Mouse (Mus musculus): ENCODE measurements around the gene Pde4dip. TPM values are rescaled to one million over a fixed set of nuclear protein-coding genes. Genes with fewer than 3 reads are reported as not detected.

Gene Pde4dip
- total RNA-seq, 2 experiments from 2014 or later: 4.8 to 6.7 TPM

DNA sequence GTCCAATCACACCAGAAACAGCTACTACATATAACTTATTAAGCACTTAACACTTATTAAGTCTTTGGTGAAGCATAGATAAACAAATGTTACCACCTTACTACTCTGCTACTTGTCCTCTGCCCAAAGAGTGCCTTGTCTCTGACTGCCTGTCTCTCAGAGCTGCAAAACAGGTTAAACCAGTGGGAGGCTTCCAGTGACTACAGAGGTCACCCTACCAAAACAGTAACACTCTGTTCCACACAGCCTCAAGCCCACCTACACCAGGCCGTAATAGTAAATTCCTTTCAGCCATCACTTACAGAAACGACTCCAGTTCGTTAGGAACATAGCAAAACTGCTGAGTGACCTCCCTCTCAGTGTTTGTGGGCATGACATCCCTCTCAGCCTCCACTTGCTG lies 84.8 kb downstream of the Pde4dip start:
- ATAC-seq (replicated peaks; ENCODE audit: poor library complexity): no peak

DNA sequence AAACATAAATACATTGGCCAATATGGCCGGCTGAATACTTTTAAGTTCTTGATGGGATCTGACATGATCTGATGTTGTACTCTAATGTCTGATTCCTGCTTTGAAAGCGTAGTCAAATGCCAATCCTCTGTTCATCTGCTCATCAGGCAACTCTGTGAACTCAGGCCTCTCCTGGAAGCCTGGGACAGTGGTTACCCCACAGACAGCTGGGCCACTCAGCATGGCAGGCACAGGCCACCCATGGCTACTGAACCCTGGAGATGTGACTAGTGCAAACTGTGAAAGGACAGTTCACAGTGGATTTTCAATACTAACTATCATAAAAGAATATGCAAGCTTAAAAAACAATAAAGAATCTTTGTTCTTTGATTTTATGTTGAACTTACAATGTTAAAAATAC lies 85.6 kb downstream of the Pde4dip start:
- ATAC-seq (replicated peaks; ENCODE audit: poor library complexity): no peak

DNA sequence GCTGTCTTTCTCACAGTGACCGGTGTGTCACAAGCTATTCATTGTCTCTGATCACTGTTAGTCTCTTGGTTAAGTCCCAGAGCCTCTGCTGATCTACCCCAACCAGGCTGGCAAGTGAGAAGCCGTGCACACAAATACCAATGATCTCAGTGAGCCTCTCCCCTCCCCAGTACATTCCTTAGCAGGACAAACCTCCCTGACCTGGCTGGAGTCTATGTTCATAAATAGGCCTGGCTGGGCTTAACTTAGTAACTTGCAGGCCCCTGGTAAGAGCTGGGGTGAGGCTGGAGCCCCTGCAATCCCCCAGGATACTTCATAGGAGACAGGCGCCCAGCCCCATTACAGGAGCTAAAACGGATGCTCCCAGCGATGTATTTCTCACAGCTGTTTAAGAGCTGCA lies 86.2 kb downstream of the Pde4dip start:
- ATAC-seq (replicated peaks; ENCODE audit: poor library complexity): no peak

DNA sequence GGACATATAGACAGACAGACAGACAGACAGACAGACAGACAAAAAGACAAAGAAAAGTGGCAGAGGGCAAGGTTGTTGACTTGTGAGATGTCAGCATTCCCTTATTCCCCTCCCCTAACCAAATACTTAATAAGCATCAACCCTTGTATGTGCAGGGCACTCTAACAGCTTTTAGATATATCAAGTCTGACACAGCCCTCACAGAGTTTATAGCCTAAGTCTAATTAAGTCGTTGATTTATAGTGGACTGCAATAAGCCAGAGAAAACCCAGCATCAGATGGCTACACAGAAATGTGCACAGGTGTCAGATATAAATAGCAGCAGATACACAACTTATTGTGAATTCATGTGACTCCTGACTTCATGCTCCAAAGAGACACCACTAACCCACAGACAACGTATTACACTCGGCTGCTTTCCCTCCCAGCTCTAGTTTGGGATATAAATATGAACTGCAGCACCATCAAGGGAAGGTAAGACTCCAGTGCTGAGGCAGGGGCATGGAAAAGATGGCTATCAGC lies 87.3 kb downstream of the Pde4dip start:
- ATAC-seq (replicated peaks; ENCODE audit: poor library complexity): no peak

DNA sequence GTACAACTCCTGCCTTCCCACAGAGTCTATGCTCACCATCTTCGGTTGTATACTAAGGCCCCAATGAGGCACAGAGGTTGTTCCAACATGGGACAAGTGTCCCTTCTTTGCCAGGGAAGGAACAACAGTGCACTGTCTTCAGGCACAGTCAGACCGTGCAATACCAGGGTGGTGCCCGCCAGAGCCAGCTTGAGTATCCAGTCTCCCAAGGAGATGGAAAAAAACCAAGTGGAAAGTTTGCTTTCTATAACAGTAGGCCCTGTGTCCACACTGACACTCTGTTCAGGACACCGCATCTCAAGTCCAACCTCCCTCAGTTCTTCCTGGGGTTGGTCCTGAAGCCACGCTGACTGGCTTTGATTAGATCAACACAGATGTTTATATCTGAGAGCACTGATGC lies 87.8 kb downstream of the Pde4dip start:
- no peak for ATAC-seq (replicated peaks; ENCODE audit: poor library complexity)

DNA sequence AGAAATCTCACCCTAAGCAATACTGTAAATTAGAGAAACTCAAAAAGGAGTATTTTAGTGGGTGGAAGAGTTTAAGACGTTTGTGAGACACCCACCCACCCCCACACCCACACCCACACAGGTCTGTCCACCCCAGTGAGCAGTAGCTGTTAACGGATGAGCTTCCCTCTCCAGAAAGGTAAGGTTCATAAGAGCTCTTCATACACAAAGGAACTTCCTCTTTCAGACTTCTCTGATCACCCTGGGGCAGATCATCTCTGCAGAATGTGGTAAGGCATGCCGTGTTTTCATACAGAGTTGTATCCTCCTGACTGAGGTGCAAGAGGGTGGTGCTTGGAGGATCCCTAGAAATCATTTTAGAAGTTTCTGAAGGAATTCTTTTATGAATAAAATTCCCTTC lies 88.5 kb downstream of the Pde4dip start:
- peak; percentile 60 for ATAC-seq (replicated peaks; ENCODE audit: poor library complexity)

DNA sequence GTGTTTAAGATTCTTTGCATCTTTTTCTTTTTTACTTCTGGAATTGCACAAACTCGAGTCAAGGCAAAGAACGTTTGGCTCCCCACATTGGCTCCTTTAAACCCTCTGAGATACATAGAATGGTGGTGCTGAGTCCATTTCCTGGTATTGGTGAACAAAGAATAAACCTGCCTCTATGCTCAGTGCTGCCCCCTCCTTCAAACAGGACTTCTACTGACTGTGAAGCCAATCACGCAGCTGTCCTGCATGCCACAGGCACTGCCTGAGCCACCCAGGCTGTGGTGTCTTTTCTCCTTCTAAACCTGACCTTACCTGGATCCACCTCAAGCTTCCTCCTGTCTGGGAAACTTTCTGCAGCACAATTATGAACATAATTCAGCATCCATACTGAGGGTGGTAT lies 89.2 kb downstream of the Pde4dip start:
- no peak; the same call in 1 of the 2 replicates for ATAC-seq (replicated peaks; ENCODE audit: poor library complexity)

DNA sequence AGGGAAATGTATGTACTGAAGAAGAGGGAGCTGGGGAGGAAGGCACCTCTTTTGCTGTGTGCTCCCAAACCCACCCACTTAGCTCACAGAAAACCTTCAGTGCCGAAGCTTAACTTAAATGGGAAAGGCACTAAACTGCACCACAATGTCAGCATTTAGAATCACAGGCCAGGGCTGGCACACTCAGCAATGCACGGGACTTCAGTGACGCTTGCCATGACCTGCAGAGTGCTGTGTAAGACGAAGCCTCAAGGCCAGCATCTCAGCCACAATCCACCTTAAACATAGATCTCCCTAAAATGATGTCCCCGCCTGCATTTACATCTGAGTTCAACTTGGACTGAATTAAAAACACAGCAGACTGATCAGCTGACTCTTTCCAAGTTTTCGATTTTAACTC lies 91.1 kb downstream of the Pde4dip start:
- ATAC-seq (replicated peaks; ENCODE audit: poor library complexity): no peak

DNA sequence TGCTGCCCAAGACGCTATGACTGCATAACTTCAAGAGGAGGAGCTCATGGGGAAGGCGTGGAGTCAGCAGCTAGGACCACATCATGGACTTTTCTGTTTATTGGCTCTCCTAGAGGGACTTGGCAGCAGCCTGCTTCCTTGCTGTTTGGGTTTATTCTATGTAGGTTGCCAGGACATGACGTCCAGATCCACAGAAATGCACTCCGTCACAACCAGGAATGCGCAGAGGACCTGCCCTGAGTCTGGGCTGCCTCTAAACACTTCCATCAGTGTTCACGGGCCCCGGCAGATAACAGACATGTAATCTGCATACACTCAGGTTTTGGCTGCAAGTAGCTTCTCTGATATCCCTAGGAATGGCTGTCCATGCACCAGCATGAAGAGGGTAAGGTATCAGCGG lies 94.5 kb downstream of the Pde4dip start:
- ATAC-seq (replicated peaks; ENCODE audit: poor library complexity): no peak

DNA sequence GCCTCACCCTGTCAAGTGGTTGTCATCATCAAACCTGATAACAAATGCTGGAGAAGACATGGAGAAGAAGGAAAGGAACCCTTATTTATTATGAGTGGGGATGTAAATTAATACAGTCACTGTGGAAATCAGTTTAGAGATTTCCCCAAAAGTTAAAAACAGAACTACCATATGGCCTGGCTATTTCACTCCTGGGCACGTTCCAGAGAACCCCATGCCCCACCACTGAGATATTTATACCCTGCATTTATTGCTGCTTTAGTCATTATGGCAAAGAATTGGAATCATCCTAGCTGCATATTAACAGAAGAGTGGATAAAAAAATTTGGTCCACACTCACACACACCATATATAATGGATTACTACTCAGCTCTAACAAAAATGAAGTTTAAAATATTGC lies 98.4 kb downstream of the Pde4dip start:
- no peak for ATAC-seq (replicated peaks; ENCODE audit: poor library complexity)

DNA sequence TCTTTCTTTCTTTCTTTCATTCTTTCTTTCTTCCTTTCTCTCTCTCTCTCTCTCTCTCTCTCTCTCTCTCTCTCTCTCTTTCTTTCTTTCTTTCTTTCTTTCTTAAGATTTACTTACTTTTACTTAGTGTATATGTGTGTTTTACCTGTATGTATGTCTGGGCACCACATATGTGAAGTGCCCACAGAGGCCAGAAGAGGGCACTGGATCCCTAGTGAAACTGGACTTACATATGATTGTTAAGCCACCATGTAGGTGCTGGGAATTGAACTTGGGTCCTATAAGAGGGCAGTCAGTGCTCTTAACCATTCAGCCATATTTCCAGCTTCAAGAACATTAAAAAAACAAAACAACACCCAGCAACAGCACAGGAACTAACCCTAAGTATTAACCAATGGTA lies 99.2 kb downstream of the Pde4dip start:
- ATAC-seq (replicated peaks; ENCODE audit: poor library complexity): no peak

DNA sequence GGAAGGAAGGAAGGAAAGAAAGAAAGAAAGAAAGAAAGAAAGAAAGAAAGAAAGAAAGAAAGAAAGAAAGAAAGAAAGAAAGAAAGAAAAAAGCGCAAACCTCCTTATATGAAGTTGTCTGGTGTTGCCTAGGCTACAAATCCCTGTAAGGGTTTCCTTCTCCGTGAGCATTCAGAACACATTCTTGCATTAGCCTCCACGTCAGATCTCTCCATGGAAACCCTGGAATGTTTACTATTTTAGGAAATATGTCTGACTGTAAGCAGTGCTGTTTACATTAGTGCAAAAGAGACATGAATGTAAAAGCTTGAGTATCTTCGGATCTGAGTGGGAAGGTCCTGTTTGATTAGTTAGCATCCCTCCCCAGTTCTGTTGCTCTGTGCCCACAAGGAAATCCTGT lies 112.3 kb downstream of the Pde4dip start:
- no peak for ATAC-seq (replicated peaks; ENCODE audit: poor library complexity)

DNA sequence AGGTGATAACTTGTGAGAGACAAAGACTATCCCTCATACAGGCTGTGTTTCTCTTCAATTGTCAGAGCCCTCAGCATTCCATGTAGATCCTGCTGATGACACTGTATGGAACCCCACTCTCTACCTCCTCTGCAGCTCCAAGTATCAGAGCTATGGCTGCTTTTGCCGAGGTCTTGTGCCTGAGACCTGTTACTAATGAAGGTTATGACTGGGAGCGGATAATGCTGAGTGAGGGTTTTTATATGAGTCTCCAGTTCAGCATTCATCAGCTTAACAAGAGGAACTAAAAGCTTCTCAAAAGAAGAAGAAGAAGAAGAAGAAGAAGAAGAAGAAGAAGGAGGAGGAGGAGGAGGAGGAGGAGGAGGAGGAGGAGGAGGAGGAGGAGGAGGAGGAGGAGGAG lies 112.8 kb downstream of the Pde4dip start:
- no peak for ATAC-seq (replicated peaks; ENCODE audit: poor library complexity)

DNA sequence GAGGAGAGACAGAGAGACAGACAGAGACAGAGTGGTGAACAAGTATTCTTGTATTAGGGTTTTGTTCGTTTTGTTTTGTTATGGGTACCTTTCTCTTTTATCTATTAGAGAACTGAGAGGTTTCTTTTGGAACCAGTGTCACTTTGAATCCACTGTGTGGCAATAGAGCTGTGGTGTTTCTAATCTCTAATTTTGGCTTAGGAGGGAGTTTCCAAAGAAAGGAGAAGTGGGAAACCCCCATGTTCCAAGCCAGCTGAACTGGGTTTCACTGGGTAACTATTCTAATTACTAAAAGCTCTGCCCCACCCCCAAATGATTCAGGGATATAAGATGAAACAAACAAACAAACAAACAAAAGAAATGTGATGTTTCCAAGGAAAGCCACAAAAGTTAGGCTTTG lies 113.6 kb downstream of the Pde4dip start:
- peak; percentile 86 for ATAC-seq (replicated peaks; ENCODE audit: poor library complexity)

DNA sequence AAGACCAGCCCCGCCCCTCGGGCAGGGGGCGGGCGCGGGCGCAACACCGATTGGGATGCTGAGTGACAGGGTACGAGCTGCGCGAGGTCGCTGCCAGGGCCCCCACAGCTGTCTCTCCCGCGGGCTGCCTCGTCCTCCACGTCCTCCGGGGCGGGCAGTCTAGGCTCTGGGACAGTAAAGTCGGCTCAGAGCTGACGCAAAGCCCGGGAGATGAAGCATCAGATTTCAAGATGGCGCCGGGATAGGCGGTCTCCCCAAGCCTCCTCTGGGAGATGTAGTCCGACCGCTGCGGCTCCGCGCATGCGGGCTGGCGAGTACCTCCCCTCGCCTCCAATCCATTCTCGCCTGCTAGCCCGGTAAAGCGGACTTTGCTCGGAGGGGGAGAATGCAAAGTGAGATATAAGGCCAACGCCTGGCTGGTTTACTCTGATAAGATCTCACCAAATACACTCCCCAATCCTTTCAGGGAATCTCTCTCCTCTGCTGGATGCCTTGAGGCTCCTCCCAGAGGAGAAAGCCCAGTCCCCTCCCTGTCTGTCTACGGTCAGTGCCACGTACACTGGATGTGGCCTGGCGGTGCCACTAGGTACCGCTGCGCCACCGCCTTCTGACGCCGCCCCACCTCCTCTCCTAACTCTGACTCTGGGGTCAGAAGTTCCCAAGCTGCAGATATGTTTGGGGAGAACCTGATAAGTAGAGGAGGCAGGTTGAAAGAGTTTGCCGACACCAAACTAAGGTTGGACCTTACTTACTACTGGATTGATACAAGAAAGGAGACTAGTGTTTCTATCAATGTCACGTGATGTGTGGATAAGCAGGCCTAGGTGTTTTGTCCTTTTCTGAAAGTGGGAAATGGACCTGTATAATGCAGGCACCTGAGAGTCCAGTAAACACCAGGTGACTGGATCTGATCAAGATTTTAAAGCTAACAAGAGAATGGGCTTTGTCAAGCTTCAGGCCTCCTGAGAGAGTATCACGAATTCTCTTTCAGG lies 120.4 kb downstream of the Pde4dip start:
- ATAC-seq (replicated peaks; ENCODE audit: poor library complexity): peak; percentile 95

DNA sequence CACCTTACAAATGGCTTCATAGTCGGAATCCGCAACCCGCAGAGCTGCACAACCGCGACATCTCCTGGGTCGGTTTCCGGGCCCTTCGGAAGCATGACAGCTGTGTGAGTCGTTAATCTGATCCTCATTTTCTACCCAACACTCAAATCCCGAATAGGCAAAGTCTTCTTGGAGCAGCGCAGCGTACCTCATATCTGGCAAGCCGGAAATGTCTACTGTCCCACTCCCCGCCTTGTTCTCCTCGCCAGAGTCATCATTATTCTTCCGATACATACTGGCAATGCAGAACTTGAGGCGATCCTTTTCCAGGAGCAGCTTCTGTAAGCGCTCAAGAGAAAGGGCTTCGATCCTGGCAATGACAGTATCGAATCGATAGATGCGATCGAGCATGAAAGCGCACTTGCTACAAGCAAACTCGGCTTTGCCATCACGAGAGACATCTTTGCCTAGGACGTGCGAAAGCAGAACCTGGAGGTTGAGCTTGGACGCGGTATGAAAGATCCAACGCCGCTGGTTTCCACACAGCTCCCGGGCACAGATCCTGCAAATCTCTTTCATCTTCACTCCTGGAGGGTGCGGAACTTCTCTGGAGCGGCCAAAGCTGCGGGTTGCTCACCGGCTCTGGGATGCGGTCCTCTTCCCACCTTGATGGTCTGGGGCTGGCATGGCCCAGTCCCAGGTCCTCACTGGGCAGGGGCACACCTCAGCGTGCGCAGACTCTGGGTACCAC lies 121.3 kb downstream of the Pde4dip start:
- ATAC-seq (replicated peaks; ENCODE audit: poor library complexity): peak; percentile 9

DNA sequence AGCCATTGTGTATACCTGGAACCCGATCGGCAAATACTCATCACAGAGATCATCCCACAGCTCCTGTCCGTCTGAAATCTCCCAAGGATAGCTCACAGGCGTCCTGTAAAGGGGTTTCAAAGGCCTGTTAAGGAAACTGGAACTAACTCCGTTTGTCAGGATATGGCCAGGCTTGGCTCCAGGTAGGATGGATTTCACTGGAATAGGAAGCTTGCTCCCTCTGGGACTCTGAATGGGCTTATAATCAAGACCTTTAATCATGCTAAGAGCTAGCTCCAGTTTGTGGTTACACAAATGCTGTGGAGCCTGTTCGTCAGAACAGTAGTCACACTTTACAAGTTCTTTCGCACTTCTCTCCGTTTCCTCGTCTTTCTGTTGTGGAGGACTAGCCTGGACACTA lies 122.0 kb downstream of the Pde4dip start:
- ATAC-seq (replicated peaks; ENCODE audit: poor library complexity): no peak

DNA sequence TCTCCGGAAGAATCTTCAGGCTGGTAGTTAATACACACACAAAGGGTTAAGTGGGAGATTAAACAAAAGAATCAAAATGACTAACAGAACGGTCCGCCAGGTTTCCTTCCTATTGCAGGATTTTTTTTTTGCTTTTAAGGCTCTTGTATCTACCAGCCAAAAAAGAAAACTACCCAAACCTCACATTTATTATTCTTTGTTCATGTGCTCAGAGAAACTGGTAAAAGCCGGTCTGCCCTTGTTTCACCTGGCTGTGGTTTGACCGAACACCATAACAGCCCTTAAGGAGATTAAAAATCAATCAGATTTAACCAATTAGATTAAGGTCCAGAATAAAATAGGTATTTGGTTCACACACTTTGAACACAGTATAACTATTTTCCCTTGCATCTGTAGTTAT lies 124.4 kb downstream of the Pde4dip start:
- no peak for ATAC-seq (replicated peaks; ENCODE audit: poor library complexity)

DNA sequence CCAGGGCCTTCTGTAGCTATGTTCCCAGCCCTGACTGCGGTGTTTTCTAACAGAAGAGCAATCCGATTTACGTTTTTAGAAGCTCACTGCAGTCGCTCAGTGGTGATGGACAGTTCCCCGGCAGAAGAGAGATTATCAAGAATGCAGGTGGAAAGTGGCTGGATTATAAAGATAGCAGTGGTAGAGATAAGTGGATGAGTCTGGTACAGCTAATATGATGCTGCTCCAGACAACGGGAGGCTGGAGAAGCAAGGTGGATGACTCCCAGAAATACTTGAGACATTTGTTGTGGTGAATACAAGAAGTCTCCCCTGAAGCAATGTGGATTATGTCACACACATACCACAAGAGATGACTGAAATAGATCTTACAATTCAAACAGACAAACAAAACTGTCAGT lies 126.6 kb downstream of the Pde4dip start:
- 0 out of 2 replicates have a peak, but pooled peaks have one; percentile 13 for ATAC-seq (replicated peaks; ENCODE audit: poor library complexity)

DNA sequence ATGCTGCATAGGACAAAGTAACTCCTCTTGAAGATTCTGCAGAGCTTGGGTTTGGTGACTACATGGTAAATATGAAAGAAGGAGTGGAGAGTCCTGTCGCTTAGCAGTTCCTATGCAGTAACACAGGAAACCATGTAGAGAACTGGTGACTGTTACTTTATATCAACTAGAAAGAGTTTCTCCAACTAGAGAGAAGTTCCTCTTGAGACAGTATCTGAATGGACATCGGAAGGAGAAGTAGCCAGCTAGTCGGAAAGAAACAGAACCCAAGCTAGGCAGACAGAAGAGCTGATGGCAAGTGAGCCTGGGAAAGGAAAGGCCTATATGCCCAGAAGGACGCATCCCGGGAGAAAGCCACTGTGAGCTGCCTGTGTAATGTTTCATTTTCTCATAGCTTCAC lies 127.3 kb downstream of the Pde4dip start:
- ATAC-seq (replicated peaks; ENCODE audit: poor library complexity): peak; percentile 50

DNA sequence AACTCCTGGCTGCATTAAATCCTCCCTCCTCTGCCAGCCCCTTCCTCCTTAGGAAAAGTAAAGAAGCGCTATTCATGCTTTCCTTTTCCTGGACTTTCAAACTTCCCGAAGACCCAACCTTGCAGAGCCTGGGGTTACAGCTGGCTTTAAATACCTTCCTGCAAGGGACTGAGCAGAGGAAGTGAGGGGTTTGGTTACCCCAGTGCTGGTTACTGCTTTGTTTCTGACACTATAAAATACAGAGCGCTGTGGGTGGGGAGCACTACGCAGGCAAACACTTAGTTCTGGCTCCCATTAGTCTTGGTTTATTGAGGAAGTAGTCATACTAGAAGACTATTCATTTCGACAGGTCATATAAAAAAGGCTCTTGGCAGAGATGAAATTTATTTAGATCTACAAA lies 128.7 kb downstream of the Pde4dip start:
- ATAC-seq (replicated peaks; ENCODE audit: poor library complexity): no peak

DNA sequence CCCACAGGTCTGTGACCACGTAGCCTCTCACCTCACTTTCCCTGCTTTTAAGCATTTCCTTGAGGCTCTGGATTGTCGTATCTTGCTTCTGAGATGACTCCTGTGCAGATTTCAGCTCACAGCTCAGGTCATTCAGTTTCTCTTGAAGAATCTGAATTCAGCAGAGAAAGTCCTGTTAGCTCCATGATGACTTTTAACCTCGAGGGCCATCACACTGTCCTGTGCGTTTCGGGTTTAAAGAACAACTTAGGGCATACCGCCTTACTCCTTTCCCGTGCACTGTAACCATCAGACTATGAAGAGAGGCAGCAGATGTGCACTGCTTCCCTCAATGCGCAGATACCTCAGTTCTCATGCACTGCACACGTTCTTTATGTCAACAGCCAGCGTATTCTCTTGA lies 131.0 kb downstream of the Pde4dip start:
- no peak for ATAC-seq (replicated peaks; ENCODE audit: poor library complexity)
